Mouse (Mus musculus): ENCODE measurements around the gene Enpp1. TPM values are rescaled to one million over a fixed set of nuclear protein-coding genes. Genes with fewer than 3 reads are reported as not detected.
A peak's percentile ranks its signal among the peaks of the same experiment; 100 is the strongest.

Gene Enpp1
- polyA plus RNA-seq, 1 experiment from 2014 or later = 2.5 TPM

GRCm38 (mm10) chr10:24698131-24698775 lies 13.7 kb downstream of the Enpp1 start:
- no peaks in the 10 kb centered on the region for H3K9me3 ChIP-seq (ENCODE audit: control insufficient read depth, low read length)
- H3K27ac ChIP-seq (replicated peaks; ENCODE audit: low read depth, low read length) = no peak overlapping the region
- H3K4me3 ChIP-seq (ENCODE audit: low read depth, low read length) = no peak overlapping the region
- peak; percentile 34 for DNase-seq (ENCODE audit: low spot score)
- no peak for ATAC-seq (ENCODE audit: insufficient number of reproducible peaks, low FRiP score, low TSS enrichment, low read depth)
- no peak overlapping the region for H3K9ac ChIP-seq (ENCODE audit: low read length)
- no peaks in the 10 kb centered on the region for H3K27me3 ChIP-seq (ENCODE audit: control insufficient read depth, insufficient read depth, low read length)
- H3K36me3 ChIP-seq (ENCODE audit: control insufficient read depth, insufficient read depth, low read length) = no peaks in the 10 kb centered on the region
- peaks cover 4% of the 10 kb centered on the region; the same call in 1 of the 2 replicates for H3K4me1 ChIP-seq (ENCODE audit: control insufficient read depth, insufficient read depth, low read length)
- 39% methylated on average over 6 of the region's 6 CpGs for WGBS
- no peak overlapping the region for H3K4me2 ChIP-seq (ENCODE audit: low read depth, severe bottlenecking)

DNA sequence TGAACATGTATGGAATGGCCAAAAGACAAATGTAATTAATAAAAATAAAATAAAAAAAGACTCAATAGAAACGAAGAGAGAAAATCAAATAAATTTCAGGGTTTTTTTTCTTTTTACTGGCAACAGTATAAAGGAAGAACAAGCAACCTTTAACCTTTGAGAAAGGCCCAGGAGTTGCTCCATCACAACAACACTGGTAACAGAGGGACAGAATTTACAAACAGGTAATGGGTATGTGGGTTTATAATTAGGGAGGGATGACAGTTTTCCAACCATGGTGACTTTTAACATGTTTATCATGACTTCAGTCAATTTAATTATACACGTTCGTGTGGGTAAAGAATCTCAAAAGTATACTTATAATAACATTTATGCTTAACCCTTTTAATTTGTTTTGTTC lies 15.2 kb downstream of the Enpp1 start:
- Histone ChIP-seq H3K4me3 (ENCODE audit: low read depth, low read length) (no peak overlapping the region), H3K36me3 (ENCODE audit: control insufficient read depth, insufficient read depth, low read length) (no peaks in the 10 kb centered on the region), H3K27me3 (ENCODE audit: control insufficient read depth, insufficient read depth, low read length) (no peaks in the 10 kb centered on the region), H3K9me3 (ENCODE audit: control insufficient read depth, low read length) (no peaks in the 10 kb centered on the region), H3K4me2 (ENCODE audit: low read depth, severe bottlenecking) (no peak overlapping the region), H3K4me1 (ENCODE audit: control insufficient read depth, insufficient read depth, low read length) (peaks cover 4% of the 10 kb centered on the region; the same call in 1 of the 2 replicates), H3K27ac (replicated peaks; ENCODE audit: low read depth, low read length) (no peak overlapping the region), H3K9ac (ENCODE audit: low read length) (no peak overlapping the region)
- WGBS = 90% methylated on average over 3 of the region's 3 CpGs
- no peak for DNase-seq (ENCODE audit: low spot score)
- no peak for ATAC-seq (ENCODE audit: insufficient number of reproducible peaks, low FRiP score, low TSS enrichment, low read depth)

DNA sequence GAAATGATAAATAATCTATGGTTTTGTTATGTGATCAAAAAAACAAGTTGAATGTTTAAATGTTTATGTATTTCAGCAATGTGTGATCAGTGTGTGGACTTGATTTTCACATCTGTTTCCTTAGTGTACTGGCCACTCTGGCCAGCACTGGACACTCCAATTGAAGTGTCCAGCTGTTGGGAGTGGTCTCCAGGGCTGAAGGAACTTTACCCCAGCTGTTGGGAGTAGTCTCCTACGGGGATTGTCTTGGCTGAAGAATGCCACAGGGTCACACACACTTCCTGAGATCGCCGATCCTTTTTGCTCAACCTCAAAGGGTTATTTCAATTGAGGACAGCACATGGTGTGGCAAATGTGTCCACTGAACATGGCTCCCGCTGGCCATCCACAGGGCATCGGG lies 16.2 kb downstream of the Enpp1 start:
- no peaks in the 10 kb centered on the region for H3K9me3 ChIP-seq (ENCODE audit: control insufficient read depth, low read length)
- H3K4me2 ChIP-seq (ENCODE audit: low read depth, severe bottlenecking) = no peak overlapping the region
- H3K36me3 ChIP-seq (ENCODE audit: control insufficient read depth, insufficient read depth, low read length) = no peaks in the 10 kb centered on the region
- peaks cover 4% of the 10 kb centered on the region; the same call in 1 of the 2 replicates for H3K4me1 ChIP-seq (ENCODE audit: control insufficient read depth, insufficient read depth, low read length)
- H3K4me3 ChIP-seq (ENCODE audit: low read depth, low read length) = no peak overlapping the region
- no peak for DNase-seq (ENCODE audit: low spot score)
- ATAC-seq (ENCODE audit: insufficient number of reproducible peaks, low FRiP score, low TSS enrichment, low read depth) = no peak
- no peaks in the 10 kb centered on the region for H3K27me3 ChIP-seq (ENCODE audit: control insufficient read depth, insufficient read depth, low read length)
- H3K9ac ChIP-seq (ENCODE audit: low read length) = no peak overlapping the region
- 78% methylated on average over 5 of the region's 5 CpGs for WGBS
- no peak overlapping the region for H3K27ac ChIP-seq (replicated peaks; ENCODE audit: low read depth, low read length)

DNA sequence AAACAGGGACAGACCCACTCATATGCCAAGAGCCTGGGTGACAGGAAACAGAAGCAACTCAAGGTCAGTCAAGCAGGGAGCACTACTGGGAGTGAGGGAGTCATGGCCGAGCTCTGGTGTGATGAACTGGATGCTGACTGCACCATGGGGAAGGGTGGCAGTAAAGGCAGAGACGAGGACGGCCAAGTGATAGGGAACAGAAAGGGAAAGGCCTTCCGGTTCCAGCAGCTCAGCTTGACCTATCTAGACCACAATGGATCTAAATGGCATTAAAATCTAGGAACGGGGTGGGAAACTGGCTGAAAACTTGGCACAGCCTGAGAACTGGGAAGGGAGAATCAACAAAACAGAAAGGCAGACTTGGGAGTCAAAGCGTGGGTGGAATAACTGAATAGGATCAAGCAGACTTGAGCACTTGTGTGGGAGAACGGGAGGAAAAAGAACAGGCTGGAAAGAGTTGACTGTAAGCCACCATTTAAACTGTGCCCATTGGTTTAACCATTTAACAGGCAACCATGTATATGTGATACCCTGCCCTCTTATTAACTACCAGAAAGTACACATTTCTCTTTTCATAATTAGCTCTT lies 29.3 kb downstream of the Enpp1 start:
- Histone ChIP-seq H3K36me3 (ENCODE audit: control insufficient read depth, insufficient read depth, low read length) (no peaks in the 10 kb centered on the region), H3K27me3 (ENCODE audit: control insufficient read depth, insufficient read depth, low read length) (no peaks in the 10 kb centered on the region), H3K4me2 (ENCODE audit: low read depth, severe bottlenecking) (no peak overlapping the region), H3K4me3 (ENCODE audit: low read depth, low read length) (no peak overlapping the region), H3K9me3 (ENCODE audit: control insufficient read depth, low read length) (no peaks in the 10 kb centered on the region), H3K9ac (ENCODE audit: low read length) (no peak overlapping the region), H3K27ac (replicated peaks; ENCODE audit: low read depth, low read length) (no peak overlapping the region), H3K4me1 (ENCODE audit: control insufficient read depth, insufficient read depth, low read length) (no peaks in the 10 kb centered on the region)
- ATAC-seq (ENCODE audit: insufficient number of reproducible peaks, low FRiP score, low TSS enrichment, low read depth) = no peak
- 86% methylated on average over 7 of the region's 7 CpGs for WGBS
- DNase-seq (ENCODE audit: low spot score) = no peak

DNA sequence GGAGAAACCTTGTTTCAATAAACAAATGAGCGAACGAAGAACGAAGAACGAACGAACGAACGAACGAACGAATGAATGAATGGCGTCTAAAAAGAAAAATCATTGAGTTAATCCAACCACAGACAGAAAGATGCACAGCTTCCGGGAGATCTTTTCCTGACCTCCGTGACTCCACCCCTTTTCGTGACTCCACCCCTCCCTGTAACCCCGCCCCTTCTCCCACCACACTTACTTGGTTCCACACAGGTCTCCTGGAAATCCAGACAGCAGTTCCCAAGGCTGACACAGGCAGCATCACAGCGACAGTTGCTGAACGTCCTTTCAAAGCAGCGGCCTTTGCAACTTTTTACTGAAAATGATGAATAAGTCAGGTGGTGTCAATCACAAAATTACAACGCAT lies 34.3 kb downstream of the Enpp1 start:
- ATAC-seq (ENCODE audit: insufficient number of reproducible peaks, low FRiP score, low TSS enrichment, low read depth) = no peak
- no peak overlapping the region for H3K9ac ChIP-seq (ENCODE audit: low read length)

GRCm38 (mm10) chr10:24674261-24674660 lies 37.7 kb downstream of the Enpp1 start:
- H3K4me3 ChIP-seq (ENCODE audit: low read depth, low read length) = no peak overlapping the region
- no peaks in the 10 kb centered on the region for H3K27me3 ChIP-seq (ENCODE audit: control insufficient read depth, insufficient read depth, low read length)
- ATAC-seq (ENCODE audit: insufficient number of reproducible peaks, low FRiP score, low TSS enrichment, low read depth) = no peak
- no peaks in the 10 kb centered on the region for H3K4me1 ChIP-seq (ENCODE audit: control insufficient read depth, insufficient read depth, low read length)
- H3K9ac ChIP-seq (ENCODE audit: low read length) = no peak overlapping the region
- no peak overlapping the region for H3K27ac ChIP-seq (replicated peaks; ENCODE audit: low read depth, low read length)
- 93% methylated on average over 6 of the region's 6 CpGs for WGBS
- DNase-seq (ENCODE audit: low spot score) = no peak
- H3K4me2 ChIP-seq (ENCODE audit: low read depth, severe bottlenecking) = no peak overlapping the region
- no peaks in the 10 kb centered on the region for H3K9me3 ChIP-seq (ENCODE audit: control insufficient read depth, low read length)
- no peaks in the 10 kb centered on the region for H3K36me3 ChIP-seq (ENCODE audit: control insufficient read depth, insufficient read depth, low read length)

More for the DNA sequence above, 34.3 kb downstream of the Enpp1 start:
- no peaks in the 10 kb centered on the region for H3K36me3 ChIP-seq (ENCODE audit: control insufficient read depth, insufficient read depth, low read length)
- H3K9me3 ChIP-seq (ENCODE audit: control insufficient read depth, low read length) = no peaks in the 10 kb centered on the region
- no peak overlapping the region for H3K4me2 ChIP-seq (ENCODE audit: low read depth, severe bottlenecking)
- H3K4me3 ChIP-seq (ENCODE audit: low read depth, low read length) = no peak overlapping the region
- WGBS = 90% methylated on average over 18 of the region's 18 CpGs
- H3K27ac ChIP-seq (replicated peaks; ENCODE audit: low read depth, low read length) = no peak overlapping the region
- no peaks in the 10 kb centered on the region for H3K4me1 ChIP-seq (ENCODE audit: control insufficient read depth, insufficient read depth, low read length)
- no peak for DNase-seq (ENCODE audit: low spot score)
- no peaks in the 10 kb centered on the region for H3K27me3 ChIP-seq (ENCODE audit: control insufficient read depth, insufficient read depth, low read length)

- WGBS = 91% methylated on average over 2 of the region's 2 CpGs
- H3K4me3 ChIP-seq (ENCODE audit: low read depth, low read length) = no peak overlapping the region
- H3K27me3 ChIP-seq (ENCODE audit: control insufficient read depth, insufficient read depth, low read length) = no peaks in the 10 kb centered on the region
- DNase-seq (ENCODE audit: low spot score) (no peak), ATAC-seq (ENCODE audit: insufficient number of reproducible peaks, low FRiP score, low TSS enrichment, low read depth) (no peak)
- no peak overlapping the region for H3K4me2 ChIP-seq (ENCODE audit: low read depth, severe bottlenecking)
- no peak overlapping the region for H3K27ac ChIP-seq (replicated peaks; ENCODE audit: low read depth, low read length)
- H3K9me3 ChIP-seq (ENCODE audit: control insufficient read depth, low read length) = no peaks in the 10 kb centered on the region
- H3K36me3 ChIP-seq (ENCODE audit: control insufficient read depth, insufficient read depth, low read length) = no peaks in the 10 kb centered on the region
- H3K4me1 ChIP-seq (ENCODE audit: control insufficient read depth, insufficient read depth, low read length) = no peaks in the 10 kb centered on the region
- H3K9ac ChIP-seq (ENCODE audit: low read length) = no peak overlapping the region
Measured at GRCm38 (mm10) chr10:24672948-24673347, 39.0 kb downstream of the Enpp1 start.

- Histone ChIP-seq H3K27me3 (ENCODE audit: control insufficient read depth, insufficient read depth, low read length) (no peaks in the 10 kb centered on the region), H3K36me3 (ENCODE audit: control insufficient read depth, insufficient read depth, low read length) (no peaks in the 10 kb centered on the region), H3K9me3 (ENCODE audit: control insufficient read depth, low read length) (no peaks in the 10 kb centered on the region), H3K4me2 (ENCODE audit: low read depth, severe bottlenecking) (no peak overlapping the region), H3K9ac (ENCODE audit: low read length) (no peak overlapping the region), H3K27ac (replicated peaks; ENCODE audit: low read depth, low read length) (no peak overlapping the region), H3K4me1 (ENCODE audit: control insufficient read depth, insufficient read depth, low read length) (no peaks in the 10 kb centered on the region), H3K4me3 (ENCODE audit: low read depth, low read length) (no peak overlapping the region)
- DNase-seq (ENCODE audit: low spot score) = no peak
- no peak for ATAC-seq (ENCODE audit: insufficient number of reproducible peaks, low FRiP score, low TSS enrichment, low read depth)
- 93% methylated on average over 6 of the region's 6 CpGs for WGBS
Measured at GRCm38 (mm10) chr10:24670548-24670947, 41.4 kb downstream of the Enpp1 start.
